Mouse (Mus musculus) forebrain, embryonic 13.5 days (tissue): Measurements from ENCODE around the gene Gm9639. TPM values are rescaled to one million over a fixed set of nuclear protein-coding genes. Genes with fewer than 3 reads are reported as not detected.
"Not testable (repeated sequence)": the region's sequence is repeated elsewhere in the genome, so short reads cannot be mapped to it uniquely, and the experiment has no call there.

ENCODE experiments used
- ATAC-seq: fragments of 200-750 bp; cut with Nextera tagmentation; 2 replicates; pipeline ENCODE4 v1.8.0; 2017
- H3K27ac ChIP-seq: fragments of 300-500 bp; sonication (generic); 2 replicates; pipeline ENCODE4 v1.5.1; 2015; ENCODE audit warnings: inconsistent platforms, mild to moderate bottlenecking, moderate library complexity
- H3K27me3 ChIP-seq: fragments of 300-500 bp; sonication (generic); 2 replicates; pipeline ENCODE4 v1.6.1; 2015; ENCODE audit warnings: mild to moderate bottlenecking, inconsistent platforms
- H3K36me3 ChIP-seq: fragments of 300-500 bp; sonication (generic); 2 replicates; pipeline ENCODE4 v1.6.1; 2015; ENCODE audit warnings: mild to moderate bottlenecking, inconsistent platforms; ENCODE audit not compliant: poor library complexity, severe bottlenecking
- H3K4me1 ChIP-seq: fragments of 300-500 bp; sonication (generic); 2 replicates; pipeline ENCODE4 v1.6.1; 2015; ENCODE audit warnings: inconsistent platforms
- H3K4me2 ChIP-seq: fragments of 300-500 bp; sonication (generic); 2 replicates; pipeline ENCODE4 v1.6.1; 2015; ENCODE audit warnings: inconsistent platforms, mild to moderate bottlenecking, moderate library complexity
- H3K4me3 ChIP-seq: fragments of 300-500 bp; sonication (generic); 2 replicates; pipeline ENCODE4 v1.5.1; 2015; ENCODE audit warnings: mild to moderate bottlenecking, inconsistent platforms
- H3K9ac ChIP-seq: fragments of 300-500 bp; sonication (generic); 2 replicates; pipeline ENCODE4 v1.6.1; 2015; ENCODE audit warnings: mild to moderate bottlenecking, inconsistent platforms
- H3K9me3 ChIP-seq: fragments of 300-500 bp; sonication (generic); replicated peaks from 2 replicates; pipeline ENCODE4 v1.6.1; 2016; ENCODE audit warnings: inconsistent platforms
- WGBS: fragments of 180-500 bp; shearing (Covaris S2); methylation state at CpG from one replicate; pipeline ENCODE4 v1.1.7; 2015; 5-methylcytosine and 5-hydroxymethylcytosine counted together
- polyA plus RNA-seq: library from polyadenylated mRNA; unstranded; fragments of >200 nt; fragmentation: Nextera tagmentation; extraction: Ambion mirVana; gene quantifications from 2 replicates; pipeline ENCODE4 v1.2.1, GENCODE M21; 2015

Gene Gm9639
- polyA plus RNA-seq, 1 experiment from 2014 or later, result not detected

DNA sequence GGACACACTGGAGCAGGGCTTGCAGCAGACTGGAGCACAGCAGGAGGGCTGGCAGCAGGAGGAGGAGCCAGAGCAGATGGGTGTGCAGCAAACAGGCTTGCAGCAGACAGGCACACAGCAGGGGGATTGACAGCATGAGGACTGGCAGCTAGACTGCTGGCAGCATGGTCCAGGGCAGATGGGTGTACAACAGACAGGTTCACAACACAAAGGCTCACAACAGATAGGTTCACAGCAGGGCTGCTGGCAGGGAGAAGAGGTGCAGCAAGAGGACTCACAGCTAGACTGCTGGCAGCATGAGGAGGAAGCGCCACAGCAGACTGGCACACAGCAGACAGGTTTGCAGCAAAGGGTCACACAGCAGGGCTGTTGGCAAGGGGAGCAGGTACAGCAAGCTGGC is 44.2 kb downstream of the Gm9639 start:
- not testable (repeated sequence) for H3K9ac ChIP-seq, H3K4me1 ChIP-seq, H3K4me2 ChIP-seq, H3K27ac ChIP-seq, H3K36me3 ChIP-seq, H3K4me3 ChIP-seq, H3K27me3 ChIP-seq, ATAC-seq, H3K9me3 ChIP-seq
- 88% methylated on average over 1 of the region's 1 CpGs for WGBS

Other genes with a start within 250 kb of the Gm9639 start
- gene Pttg1ip, start 213.4 kb downstream of the Gm9639 start, polyA plus RNA-seq, result 57.8 and 63.6 TPM in 2 replicates
- 329 and 347 TPM in 2 replicates for gene Sumo3, start 189.0 kb downstream of the Gm9639 start, polyA plus RNA-seq
- gene Gm49325, start 188.9 kb downstream of the Gm9639 start, polyA plus RNA-seq, result 2.3 TPM in 1 of 2 replicates, not detected in the other
- gene Ube2g2, start 172.8 kb downstream of the Gm9639 start, polyA plus RNA-seq, result 103 and 115 TPM in 2 replicates
- 0.64 and 0.65 TPM in 2 replicates for gene Tspear, start 108.5 kb downstream of the Gm9639 start, polyA plus RNA-seq
- gene Gm19402, start 104.3 kb downstream of the Gm9639 start, polyA plus RNA-seq, result not detected in 2 replicates
- not detected in 2 replicates for gene Gm9508, start 97.8 kb downstream of the Gm9639 start, polyA plus RNA-seq
- gene Gm10272, start 88.5 kb downstream of the Gm9639 start, polyA plus RNA-seq, result not detected in 2 replicates
- not detected in 2 replicates for gene Gm10024, start 83.6 kb downstream of the Gm9639 start, polyA plus RNA-seq
- gene Gm10142, start 79.3 kb downstream of the Gm9639 start, polyA plus RNA-seq, result not detected in 2 replicates
- not detected in 2 replicates for gene Krtap12-1, start 74.5 kb downstream of the Gm9639 start, polyA plus RNA-seq
- gene Gm10100, start 68.6 kb downstream of the Gm9639 start, polyA plus RNA-seq, result not detected in 2 replicates
- gene Gm18596, start 52.4 kb downstream of the Gm9639 start, polyA plus RNA-seq, result not detected in 2 replicates
- not detected in 2 replicates for gene Gm9736, start 43.7 kb downstream of the Gm9639 start, polyA plus RNA-seq
- not detected in 2 replicates for gene Gm3233, start 35.4 kb downstream of the Gm9639 start, polyA plus RNA-seq
- not detected in 2 replicates for gene Gm3238, start 23.8 kb downstream of the Gm9639 start, polyA plus RNA-seq
- gene Gm7138, start 18.1 kb downstream of the Gm9639 start, polyA plus RNA-seq, result not detected in 2 replicates
- not detected in 2 replicates for gene Gm3250, start 12.5 kb downstream of the Gm9639 start, polyA plus RNA-seq
- gene Gm7137, start 6.9 kb downstream of the Gm9639 start, polyA plus RNA-seq, result not detected in 2 replicates
- gene Gm19668, start 4.1 kb upstream of the Gm9639 start, polyA plus RNA-seq, result not detected in 2 replicates
- gene Gm9507, start 16.8 kb upstream of the Gm9639 start, polyA plus RNA-seq, result not detected in 2 replicates
- not detected in 2 replicates for gene Gm2696, start 19.6 kb upstream of the Gm9639 start, polyA plus RNA-seq
- not detected in 2 replicates for gene Krtap10-4, start 32.0 kb upstream of the Gm9639 start, polyA plus RNA-seq
- gene Krtap10-10, start 40.9 kb upstream of the Gm9639 start, polyA plus RNA-seq, result not detected in 2 replicates
- gene Gm36176, start 51.7 kb upstream of the Gm9639 start, polyA plus RNA-seq, result not detected in 2 replicates
- gene Gm10318, start 57.8 kb upstream of the Gm9639 start, polyA plus RNA-seq, result not detected in 2 replicates
- not detected in 2 replicates for gene Gm3285, start 66.9 kb upstream of the Gm9639 start, polyA plus RNA-seq
- gene Lrrc3, start 107.5 kb upstream of the Gm9639 start, polyA plus RNA-seq, result 4.7 and 6.8 TPM in 2 replicates
- 1.4 and 1.6 TPM in 2 replicates for gene Trpm2, start 175.5 kb upstream of the Gm9639 start, polyA plus RNA-seq
- 26.7 and 36.1 TPM in 2 replicates for gene 1810043G02Rik, start 183.4 kb upstream of the Gm9639 start, polyA plus RNA-seq
- 98.0 and 114 TPM in 2 replicates for gene Pfkl, start 215.0 kb upstream of the Gm9639 start, polyA plus RNA-seq
- not detected in 2 replicates for gene Dnmt3l, start 246.9 kb upstream of the Gm9639 start, polyA plus RNA-seq
- 0.18 TPM in 1 of 2 replicates, not detected in the other for gene Aire, start 248.5 kb upstream of the Gm9639 start, polyA plus RNA-seq